Mouse (Mus musculus) liver, embryonic 14.5 days (tissue): ENCODE measurements around the gene Dram1.

Source experiments
- CTCF ChIP-seq: IDR thresholded peaks from 2 replicates; pipeline ENCODE4 v1.5.1; 2016; ENCODE audit warnings: antibody characterized with exemption, low read depth, control low read depth
- EP300 ChIP-seq: IDR thresholded peaks from 2 replicates; pipeline ENCODE4 v1.6.1; 2016; ENCODE audit warnings: antibody characterized with exemption, low read depth

DNA sequence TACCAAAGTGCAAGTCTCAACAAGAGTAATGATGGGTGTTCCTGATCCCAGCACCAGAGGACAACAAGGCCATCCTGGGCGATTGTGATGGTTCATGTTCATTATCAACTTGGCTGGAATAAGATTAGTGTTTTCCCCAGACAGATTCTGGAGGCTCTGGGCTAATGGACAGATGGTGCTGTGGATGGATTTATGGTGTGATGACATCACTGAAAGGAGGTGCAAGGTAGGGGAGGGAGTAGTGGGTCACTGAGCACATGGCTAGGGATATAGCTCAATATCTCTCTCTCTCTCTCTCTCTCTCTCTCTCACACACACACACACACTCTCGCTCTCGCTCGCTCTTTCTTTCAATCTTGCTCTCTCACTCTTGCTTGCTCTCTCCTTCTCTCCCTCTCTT is 60.7 kb downstream of the Dram1 start:
- TF ChIP-seq CTCF (no peak), EP300 (no peak)
